Mouse (Mus musculus) gastrocnemius, postnatal 25 days (tissue): ENCODE results near the gene Dcaf17. TPM values are rescaled to one million over a fixed set of nuclear protein-coding genes. Genes with fewer than 3 reads are reported as not detected.

Experiments used
- DNase-seq: peaks from one replicate; pipeline ENCODE4 v3.0.0; 2022
- total RNA-seq, 2 experiments: library from RNA; stranded (reverse); gene quantifications; 1 replicate in 1 of 2; 2 replicates in 1 of 2; pipeline ENCODE4 v1.2.3; 2021

Gene Dcaf17
- total RNA-seq, 2 experiments from 2014 or later: 4.5 to 5.3 TPM

DNA sequence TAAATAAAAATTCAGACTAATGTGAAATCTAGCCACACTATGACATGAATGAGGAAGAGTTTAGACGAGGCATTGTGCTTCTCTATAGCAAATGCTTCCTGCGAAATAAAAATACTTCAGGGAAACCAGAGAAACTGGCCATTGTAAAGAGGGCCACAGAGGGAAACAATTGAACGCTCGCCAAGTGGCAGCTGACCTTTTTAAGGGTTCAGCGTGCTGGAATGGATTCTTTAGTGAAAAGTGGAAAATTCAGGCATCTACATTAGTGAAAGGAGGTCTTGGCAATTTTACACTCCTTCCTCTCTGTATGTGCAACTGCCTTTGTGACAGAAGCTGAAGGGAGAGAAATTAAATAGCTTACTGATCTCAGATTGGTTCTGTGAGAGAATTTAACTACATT lies 66.3 kb downstream of the Dcaf17 start:
- DNase-seq: no peak

DNA sequence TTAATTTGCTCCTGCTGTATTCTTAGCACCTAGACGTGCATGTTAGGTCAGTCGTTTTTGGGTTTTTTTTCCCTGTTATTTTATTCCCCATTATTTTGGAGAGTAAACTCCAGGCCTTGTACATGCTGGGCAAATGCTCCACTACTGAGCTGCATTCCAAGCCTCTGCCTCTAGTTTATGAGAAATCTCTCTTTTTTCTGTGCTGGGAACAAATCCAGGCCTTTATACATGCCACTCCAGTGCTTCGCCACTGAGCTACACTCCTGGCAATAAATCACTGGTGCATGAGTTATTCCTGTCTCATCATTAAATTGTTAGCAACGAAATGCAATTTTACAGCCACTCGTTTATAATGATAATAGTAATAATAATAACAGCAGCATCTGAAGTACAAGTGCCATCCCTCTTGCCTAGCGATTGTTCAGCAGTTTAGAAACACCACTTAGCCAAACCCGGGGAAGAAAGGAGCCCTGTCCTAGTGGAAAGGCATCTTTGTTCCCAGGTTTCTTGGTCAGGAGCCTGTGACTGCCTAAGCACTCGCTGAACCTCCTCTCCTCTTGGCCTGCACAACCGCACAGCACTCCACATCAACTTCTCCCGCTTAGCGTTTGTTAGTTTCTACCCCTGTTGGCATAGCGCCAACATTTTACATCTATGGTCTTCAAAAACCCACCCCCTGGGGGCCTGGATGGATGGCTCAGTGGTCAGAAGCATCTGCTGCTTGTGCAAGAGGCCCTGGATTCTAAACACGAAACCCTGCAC lies 67.3 kb downstream of the Dcaf17 start:
- DNase-seq: no peak

DNA sequence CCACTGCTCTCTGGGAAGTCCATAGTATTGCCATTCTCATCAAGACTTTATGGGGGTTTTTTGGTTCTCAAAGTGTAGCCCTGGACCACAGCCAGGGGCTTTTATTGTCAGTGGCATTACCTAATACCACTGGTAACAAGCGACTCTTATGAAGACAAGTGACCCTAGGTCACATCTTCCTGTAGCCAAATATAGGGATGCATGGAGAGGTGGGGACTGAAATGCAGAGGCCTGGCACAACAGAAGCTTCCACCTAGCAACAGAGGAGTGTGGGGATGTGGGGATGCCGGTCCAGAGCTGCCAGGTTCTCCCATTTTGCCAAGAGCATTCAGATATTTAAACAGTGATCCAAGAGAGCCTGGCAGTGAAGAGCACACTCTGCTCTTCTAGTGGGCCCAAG lies 68.5 kb downstream of the Dcaf17 start:
- no peak for DNase-seq

DNA sequence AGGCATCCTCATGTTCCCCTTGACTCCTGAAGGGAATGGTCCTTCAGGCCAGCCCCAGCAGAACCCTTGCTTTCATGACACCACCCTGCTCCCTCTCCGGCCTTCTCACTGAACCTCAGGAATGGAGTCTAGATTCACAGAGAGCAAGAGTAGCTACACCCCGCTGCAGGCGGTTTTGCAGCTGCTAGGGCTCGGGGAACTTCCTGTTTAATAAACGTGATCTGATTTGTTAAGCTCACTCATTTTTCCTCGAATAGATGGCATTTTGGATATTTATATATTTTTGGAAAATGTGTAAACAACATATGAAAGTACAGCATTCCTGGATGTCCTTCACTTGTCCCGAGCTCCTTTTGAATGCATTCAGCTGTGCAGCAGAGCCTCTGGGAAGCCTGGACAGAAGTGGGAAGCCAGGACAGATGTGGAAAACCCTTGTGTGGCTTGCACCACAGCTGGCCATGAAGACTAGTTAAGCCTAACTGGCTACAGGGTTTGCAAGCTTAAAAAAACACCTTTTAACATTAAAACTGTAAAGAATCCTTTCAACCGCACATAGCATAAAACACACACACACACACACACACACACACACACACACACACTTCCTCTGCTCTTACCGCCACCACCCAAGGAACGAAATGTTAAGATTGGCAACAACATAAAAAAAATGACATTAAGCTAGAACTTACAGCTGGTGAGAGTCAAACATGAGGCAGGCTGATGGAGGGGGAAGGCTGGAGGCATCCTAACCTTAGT lies 72.8 kb downstream of the Dcaf17 start:
- DNase-seq: no peak

DNA sequence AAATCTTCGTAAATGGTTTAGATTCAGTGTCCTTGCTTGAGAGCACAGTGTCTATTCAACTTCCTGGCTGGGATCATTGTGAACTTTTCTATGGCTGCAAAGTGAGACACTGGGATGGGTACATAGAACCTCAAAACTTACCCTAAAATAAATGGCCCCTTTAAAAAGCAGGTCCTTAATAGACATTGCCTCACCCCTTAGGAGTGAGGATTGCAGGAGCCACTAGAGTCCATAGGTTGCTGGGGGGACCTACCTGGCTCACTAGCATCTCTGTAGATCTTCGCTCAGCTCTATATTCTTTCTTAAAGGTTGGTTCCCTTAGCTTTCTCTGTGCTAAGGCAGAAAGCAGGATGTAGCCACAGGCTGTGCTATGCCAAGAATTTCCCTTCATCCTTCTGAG lies 75.2 kb downstream of the Dcaf17 start:
- no peak for DNase-seq

DNA sequence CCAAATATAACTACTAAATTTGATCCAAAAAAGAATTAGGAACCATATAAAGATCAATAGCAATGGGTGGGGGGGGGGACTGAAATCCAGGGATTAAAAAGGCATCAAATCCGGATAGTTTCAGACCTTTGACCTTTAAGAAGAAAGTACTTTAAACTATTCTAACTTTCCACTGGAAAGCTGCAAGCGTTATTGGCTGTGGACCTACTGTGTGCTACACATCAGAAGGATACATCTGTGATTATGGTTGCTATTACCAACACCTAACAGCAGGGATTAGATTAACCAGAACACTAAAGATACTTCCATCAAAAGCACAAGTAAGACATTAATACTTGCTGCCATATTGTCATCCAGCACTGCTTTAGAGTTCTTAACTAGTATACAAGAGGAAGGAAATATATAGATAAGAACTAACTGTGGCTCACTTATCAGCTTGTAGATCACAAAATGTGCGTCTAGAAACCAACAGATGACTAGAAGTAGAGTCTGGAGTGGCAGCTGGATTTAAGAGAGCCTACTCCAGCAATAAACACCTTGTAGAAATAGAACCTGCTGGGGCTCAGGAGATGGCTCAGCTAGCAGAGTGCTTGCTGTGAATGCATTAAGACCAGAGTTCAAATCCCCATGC lies 76.9 kb downstream of the Dcaf17 start:
- DNase-seq: no peak

DNA sequence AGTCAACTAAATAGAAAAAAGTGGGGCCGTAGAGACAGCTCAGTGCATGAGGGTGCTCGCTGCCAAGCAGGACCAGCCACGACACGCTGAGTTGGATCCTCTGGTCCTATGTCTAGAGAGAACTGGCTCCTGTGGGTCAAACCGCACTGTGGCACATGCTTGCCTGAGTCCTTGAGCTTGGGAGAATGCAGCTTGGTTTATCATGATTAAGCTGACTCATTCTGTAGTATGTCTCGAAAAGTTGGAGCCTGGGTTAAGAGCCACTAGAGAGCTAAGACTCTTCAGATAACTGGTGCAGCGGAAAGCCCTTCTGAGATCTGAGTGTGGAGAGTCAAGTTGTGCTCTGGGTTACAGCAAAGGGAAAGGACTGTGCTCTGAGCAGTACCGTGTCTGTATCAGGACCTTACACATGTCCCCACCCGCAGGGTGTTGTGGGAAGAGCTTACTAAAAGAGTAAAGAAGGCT lies 78.9 kb downstream of the Dcaf17 start:
- DNase-seq: no peak

DNA sequence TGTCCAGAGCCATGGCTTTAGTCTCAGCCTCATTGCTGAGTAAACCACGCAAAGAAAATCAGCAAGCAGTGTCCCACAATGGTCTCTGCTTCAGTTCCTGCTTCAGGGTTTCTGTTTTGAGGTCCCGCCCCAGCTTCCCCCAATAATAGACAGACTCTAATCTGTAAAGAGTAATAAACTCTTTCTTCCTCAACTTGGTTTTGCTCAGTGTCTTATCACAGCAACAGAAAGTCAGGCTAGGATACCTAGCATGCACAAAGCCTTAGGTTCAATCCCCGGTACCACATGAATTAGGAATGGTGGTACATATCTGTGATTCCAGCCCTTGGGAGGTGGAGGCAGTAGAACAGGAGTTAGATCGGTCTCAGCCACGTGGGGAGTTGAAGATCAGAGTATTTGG lies 79.7 kb downstream of the Dcaf17 start:
- no peak for DNase-seq

DNA sequence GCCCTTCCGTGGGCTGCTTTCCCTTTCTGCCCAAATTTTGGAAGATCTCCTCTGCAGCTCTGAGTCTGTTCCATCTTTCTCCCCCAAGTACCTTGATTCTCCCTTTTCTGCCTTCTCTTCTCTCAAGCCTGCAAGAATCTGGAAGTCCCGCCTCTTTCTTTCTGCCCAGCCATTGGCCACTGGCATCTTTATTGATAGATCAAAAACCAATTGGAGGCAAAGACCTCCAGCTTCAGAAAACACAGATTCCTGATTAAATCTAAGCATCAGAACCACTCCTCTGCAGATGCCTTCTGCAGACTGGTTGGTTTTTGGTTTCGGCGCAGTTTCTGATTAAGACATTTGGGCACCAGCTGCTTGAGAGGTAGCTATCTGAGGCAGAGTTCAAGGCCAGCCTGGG lies 85.5 kb downstream of the Dcaf17 start:
- no peak for DNase-seq

DNA sequence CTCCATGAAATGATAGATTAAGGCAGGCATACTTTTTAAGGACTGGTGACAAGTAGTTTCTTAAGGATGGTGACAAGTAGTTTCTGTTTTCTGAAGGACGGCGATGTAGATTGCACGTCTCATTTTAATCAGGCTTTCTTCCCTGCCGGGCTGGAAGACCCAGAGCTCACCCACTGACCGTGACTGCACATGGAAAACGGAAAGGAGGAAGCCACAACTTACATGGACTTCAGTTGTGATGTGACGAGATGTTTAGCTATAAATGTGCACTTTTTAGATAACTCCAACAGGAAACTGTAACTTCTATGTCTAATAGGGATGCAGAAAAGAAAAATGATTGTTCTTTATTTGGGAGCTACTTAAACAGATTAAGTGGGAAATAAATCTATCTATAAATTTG lies 87.3 kb downstream of the Dcaf17 start:
- no peak for DNase-seq

DNA sequence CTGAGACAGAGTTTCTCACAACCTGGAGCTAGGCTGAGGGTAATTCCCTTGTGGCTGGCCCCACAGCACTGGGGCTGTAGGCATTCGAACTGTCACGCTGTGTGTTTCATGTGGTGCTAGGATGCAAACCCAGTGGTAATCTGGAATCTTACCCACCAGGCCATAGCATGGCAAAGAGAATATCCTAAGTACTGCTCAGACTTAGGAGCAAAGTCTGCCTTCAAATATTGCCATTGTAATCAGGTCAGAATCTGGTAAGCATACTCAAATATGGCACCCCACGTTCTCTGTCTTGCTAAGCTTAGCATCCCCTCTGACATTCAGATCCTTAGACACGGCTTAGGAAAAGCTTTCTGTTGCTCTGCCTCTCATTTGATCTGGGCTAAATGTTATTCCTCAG lies 90.7 kb downstream of the Dcaf17 start:
- DNase-seq: no peak

DNA sequence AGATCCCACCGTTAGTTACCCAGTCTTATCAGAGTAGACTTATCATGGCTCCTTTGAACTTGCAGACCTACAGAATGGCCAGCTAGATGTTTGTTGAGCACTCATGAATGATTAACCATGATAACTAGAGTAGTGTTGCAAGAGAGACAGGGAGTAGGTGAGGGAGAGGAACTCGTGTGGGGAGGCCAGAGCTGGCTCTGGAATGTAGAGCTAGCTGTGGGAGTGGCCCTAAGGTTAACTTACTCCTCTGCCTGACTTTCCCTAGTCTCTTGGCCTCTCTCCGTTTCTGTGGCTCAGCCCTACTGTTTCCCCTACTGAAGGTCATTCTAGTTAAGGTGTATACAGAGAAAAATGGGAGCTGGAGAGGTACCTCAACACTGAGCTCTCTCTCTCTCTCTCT lies 91.1 kb downstream of the Dcaf17 start:
- no peak for DNase-seq

DNA sequence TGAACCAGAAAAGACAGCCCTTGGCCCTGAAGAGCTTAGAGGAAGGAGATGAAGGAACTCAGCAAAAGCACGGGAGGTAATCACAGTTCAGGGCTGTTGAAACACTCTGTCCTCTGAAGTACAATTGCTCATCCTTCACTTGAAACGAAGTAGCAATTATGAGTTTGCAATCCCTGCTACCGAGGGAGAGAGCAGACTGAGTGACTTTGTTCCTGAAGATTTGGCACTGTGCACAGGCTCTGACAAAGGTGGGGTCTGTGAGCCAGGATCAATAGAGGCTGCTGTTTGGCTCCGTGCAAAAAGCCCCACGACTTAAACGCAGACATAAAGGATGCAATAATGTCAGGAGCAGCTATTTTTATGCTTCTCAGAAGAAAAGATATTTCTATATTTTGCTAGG lies 92.7 kb downstream of the Dcaf17 start:
- no peak for DNase-seq

Other genes with a start within 250 kb of the Dcaf17 start
- gene Tlk1, start 229.6 kb upstream of the Dcaf17 start, total RNA-seq: 10 to 100 TPM; 28.1 to 34.8 TPM
- 1 to 10 TPM; 5.8 to 6.1 TPM for gene Mettl8, start 255 bp downstream of the Dcaf17 start, total RNA-seq
- gene Cybrd1, start 62.6 kb downstream of the Dcaf17 start, total RNA-seq: under 1 TPM; 0.35 to 0.49 TPM
- 10 to 100 TPM; 39.0 to 39.1 TPM for gene Dync1i2, start 156.4 kb downstream of the Dcaf17 start, total RNA-seq